Mouse (Mus musculus) small intestine, adult 2 months (tissue): Measurements from ENCODE around the gene Atxn2l.

ENCODE experiments used
- CTCF ChIP-seq: fragments of 200-500 bp; IDR thresholded peaks from 2 replicates; pipeline ENCODE4 v1.5.1; 2012; ENCODE audit warnings: low read depth, mild to moderate bottlenecking, control low read depth, inconsistent platforms, low read length, moderate library complexity, mixed read lengths; ENCODE audit not compliant: insufficient replicate concordance, insufficient read length; ENCODE audit errors: extremely low read depth
- POLR2A ChIP-seq: fragments of 200-500 bp; IDR thresholded peaks from 2 replicates; pipeline ENCODE4 v1.6.1; 2012; ENCODE audit warnings: low read depth, mild to moderate bottlenecking, control low read depth, inconsistent platforms, low read length, moderate library complexity

DNA sequence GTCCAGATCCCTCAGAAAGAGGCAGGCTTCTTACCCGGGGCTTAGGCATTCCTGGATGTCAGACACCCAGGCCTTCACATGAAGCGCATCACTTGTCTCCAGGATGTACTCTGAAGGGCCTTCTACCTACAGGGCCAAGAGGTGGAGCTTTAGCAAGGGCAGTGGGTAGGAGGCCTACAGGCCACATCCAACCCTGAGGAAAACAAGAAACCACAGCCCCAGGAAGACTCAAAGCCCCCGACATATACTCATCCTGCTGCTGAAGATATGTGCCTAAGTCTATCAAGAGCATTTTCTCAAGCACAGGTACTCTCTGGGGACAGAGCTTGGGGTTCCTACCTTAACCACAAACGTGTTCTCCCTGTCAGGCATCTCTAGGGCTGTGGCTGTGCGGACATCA is 31.9 kb downstream of the Atxn2l start:
- TF ChIP-seq POLR2A (no peak), CTCF (no peak)
